Mouse (Mus musculus) embryonic fibroblast, embryonic 13.5 days (primary cell): ENCODE results near the gene Hist2h4.

Experiments
- CTCF ChIP-seq: IDR thresholded peaks from 2 replicates; pipeline ENCODE4 v1.5.1; 2011; ENCODE audit warnings: mild to moderate bottlenecking, control low read depth, low read length, moderate library complexity, borderline replicate concordance; ENCODE audit not compliant: insufficient read depth
- POLR2A ChIP-seq: IDR thresholded peaks from 2 replicates; pipeline ENCODE4 v1.6.1; 2011; ENCODE audit warnings: low read depth, mild to moderate bottlenecking, control low read depth, low read length, moderate library complexity

DNA sequence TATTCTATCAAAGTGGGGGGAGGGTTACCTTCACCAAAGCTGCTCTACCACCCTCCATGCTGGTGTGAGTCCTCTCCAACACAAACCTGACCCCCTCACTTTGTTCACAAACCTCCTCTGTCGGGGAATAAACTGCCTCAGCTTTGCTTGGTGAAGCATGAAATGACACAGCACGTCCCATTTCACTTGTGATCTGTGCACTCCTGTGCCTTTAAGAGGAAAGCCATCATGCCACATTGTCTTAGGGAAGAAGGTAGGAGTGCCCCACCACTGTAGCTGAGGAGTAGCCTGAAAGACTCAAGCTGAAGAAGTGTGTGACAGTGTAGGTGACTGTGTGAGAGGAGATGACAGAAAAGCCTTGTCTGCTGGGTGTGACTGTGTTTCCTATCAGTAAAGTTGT lies 37.7 kb downstream of the Hist2h4 start:
- no peak for TF ChIP-seq CTCF
- TF ChIP-seq POLR2A: no peak
